Mouse (Mus musculus): ENCODE results near the gene Maz. TPM values are rescaled to one million over a fixed set of nuclear protein-coding genes. Genes with fewer than 3 reads are reported as not detected.

The Maz gene
- polyA plus RNA-seq, 1 experiment from 2014 or later, result 118 TPM

DNA sequence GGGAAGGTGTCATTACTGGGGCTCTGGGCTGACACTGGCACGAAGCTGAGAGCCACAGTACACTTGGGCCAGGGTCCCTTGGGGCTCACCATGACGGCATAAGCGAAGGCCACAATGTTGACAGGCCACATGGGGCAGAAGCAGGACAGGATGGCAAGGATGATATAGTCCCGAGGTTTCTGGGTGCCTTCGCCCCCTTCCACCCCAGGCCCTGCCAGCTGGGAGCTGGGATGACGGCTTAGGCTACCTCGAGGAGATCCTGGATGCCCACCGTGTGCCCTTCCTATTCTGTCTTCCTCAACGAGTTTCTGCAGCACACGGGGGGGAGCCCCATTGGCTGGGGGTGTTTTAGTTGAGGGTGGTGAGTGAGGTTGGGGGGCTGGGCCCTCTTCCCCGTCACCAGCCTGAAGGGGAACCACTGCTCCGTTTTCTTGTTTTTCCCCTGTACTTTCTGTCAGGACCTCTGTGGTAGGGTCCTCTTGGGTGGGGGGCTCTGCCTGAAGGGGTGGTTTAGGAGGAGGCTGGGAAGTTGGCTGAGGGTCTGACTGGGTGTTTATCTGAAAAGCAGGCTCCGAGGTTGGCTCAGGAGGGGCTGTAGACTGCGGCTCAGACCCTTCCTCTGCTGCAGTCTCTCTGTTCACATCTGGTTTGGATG, 7.4 kb downstream of the Maz start:
- Histone ChIP-seq H3K4me2 (replicated peaks) (peak overlapping the region; percentile 98), H3K9ac (replicated peaks) (peak overlapping the region; percentile 69; the same call in 1 of the 2 replicates), H3K4me1 (peaks cover 87% of the 10 kb centered on the region), H3K36me3 (peaks cover 36% of the 10 kb centered on the region), H3K27me3 (no peaks in the 10 kb centered on the region), H3K4me3 (peak overlapping the region; percentile 47; the same call in 1 of the 2 replicates), H3K27ac (replicated peaks) (no peak overlapping the region), H3K9me3 (no peaks in the 10 kb centered on the region)
- WGBS, result 85% methylated on average over 14 of the region's 14 CpGs
- ATAC-seq (ENCODE audit: low FRiP score, low read depth), result no peak

DNA sequence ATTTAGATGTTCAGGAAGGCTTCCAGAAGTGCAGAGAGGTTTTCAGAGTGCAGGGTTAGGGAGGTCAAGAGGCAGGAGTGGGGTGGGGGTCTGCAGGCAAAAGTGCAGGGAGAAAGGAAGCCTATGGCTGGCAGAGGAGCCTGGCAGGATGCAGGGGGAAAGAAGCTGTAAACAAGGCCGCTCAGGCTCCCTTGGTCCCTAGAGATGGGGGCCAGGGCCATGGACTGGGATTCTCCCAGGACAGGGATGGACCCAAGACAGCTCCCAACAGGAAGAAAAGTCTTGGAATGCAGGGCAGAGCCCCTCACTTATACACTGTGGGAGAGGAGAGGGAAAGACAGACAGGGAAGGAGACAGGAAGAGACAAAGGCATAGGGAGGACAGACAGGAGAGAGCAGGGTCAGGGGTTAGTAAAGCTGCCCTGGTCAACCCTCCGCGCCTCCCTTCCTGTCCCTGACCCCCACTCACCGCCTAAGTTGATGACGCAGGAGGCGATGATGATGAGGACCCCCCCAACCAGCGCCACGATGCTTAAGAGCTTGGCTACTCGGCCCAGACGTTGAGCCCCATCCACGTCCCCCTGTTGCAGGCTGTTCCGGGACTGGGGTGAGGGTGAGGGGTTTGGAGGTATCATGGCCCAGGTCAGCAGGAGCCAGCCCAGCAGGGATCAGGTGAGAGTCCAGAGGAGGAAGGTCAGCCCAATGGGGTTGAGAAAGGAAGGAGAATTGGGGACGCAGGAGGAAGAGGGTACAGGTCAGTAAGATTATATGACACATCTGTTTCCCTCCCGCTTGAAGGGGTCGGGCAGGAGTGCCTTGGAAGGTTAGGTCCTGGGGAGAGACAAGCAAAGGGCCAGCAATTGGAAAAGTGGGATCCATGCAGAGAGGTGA, 8.2 kb downstream of the Maz start:
- 0 out of 2 replicates have a peak overlapping the region, but pooled peaks have one; percentile 2 for H3K4me3 ChIP-seq
- 84% methylated on average over 15 of the region's 15 CpGs for WGBS
- H3K27me3 ChIP-seq, result no peaks in the 10 kb centered on the region
- peaks cover 36% of the 10 kb centered on the region for H3K36me3 ChIP-seq
- H3K4me1 ChIP-seq, result peaks cover 84% of the 10 kb centered on the region
- peak overlapping the region; percentile 25 for H3K9ac ChIP-seq (replicated peaks)
- ATAC-seq (ENCODE audit: low FRiP score, low read depth), result no peak
- H3K4me2 ChIP-seq (replicated peaks), result no peak overlapping the region
- H3K9me3 ChIP-seq, result no peaks in the 10 kb centered on the region
- peak overlapping the region; percentile 61; the same call in 1 of the 2 replicates for H3K27ac ChIP-seq (replicated peaks)

DNA sequence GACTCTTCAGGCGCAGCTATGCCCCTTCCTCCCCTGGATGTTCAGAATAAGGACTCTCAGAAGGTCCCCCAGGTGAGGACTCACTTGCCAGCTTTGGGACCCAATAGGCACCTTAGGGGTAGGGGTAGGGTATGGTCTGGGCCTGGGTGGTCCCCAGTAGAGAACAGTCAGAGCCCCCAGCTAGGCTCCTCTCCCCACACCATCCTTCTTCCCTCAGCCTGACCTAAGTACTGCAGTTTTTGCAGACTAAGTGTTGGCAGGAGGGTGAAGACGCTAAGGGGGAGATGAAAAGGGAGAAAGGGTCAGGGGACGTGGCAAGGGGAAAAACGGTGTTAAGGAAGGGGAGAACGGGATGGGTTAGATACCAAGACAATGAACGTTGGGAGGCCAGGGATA, 8.9 kb downstream of the Maz start:
- Histone ChIP-seq H3K4me2 (replicated peaks) (0 out of 2 replicates have a peak overlapping the region, but pooled peaks have one; percentile 5), H3K36me3 (peaks cover 36% of the 10 kb centered on the region), H3K4me1 (peaks cover 76% of the 10 kb centered on the region), H3K9me3 (no peaks in the 10 kb centered on the region), H3K9ac (replicated peaks) (peak overlapping the region; percentile 44; the same call in 1 of the 2 replicates), H3K27ac (replicated peaks) (peak overlapping the region; percentile 61), H3K4me3 (no peak overlapping the region), H3K27me3 (no peaks in the 10 kb centered on the region)
- WGBS, result 61% methylated on average over 6 of the region's 6 CpGs
- no peak for ATAC-seq (ENCODE audit: low FRiP score, low read depth)

DNA sequence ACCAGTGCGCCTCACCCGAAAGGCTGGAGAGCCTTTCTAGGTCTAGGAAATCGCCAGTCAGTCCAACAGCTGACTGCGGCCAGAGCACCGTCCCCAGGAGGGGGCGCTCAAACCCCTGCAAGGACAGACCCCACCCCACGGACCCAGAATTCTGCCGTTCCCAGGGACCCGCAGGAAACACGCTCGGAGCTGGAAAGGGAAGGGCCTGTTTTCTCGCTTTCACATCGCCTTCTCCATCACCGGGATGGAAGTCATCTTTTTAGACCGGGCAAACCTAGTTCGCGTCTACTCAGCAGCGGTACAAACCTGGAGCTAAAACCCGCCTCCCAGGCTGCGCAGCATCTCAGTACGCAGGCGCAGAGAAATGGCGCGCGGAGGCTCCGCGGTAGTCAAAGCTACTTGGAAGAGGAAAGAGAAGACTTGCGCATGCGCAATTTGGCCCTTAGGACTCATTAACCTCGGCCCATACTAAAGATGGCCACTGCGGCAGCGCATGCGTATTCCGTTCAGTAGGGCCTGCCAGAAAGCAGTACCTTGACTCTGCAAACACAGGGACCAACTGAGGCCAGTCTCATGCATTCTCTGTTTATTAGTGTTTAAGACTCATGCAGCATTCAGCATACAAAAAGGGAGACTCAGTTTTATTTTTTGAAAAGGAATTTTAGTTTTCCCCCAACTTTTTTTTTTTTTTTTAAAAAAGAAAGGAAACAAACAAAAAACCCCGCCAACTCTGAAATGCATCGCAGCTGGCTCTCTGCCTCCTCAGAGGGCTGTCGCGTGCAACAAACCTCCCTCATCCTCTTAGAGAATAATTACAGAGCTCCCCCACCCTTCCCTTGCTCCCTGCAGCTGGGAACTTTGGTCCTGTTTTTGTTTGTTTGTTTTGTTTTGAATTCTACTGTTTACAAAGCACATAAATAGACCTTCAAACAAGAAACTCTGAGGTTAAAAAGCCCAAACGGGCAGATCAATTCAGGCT, 9.6 kb downstream of the Maz start, which contains the start of gene Pagr1a:
TSS of gene Pagr1a (minus strand) at position 382 of the 979 bp plus-strand sequence.
- Histone ChIP-seq H3K27ac (replicated peaks) (peak within 1 kb of the TSS; percentile 95), H3K9ac (replicated peaks) (peak within 1 kb of the TSS; percentile 92), H3K4me1 (peaks cover 70% of the 10 kb centered on the region), H3K4me2 (replicated peaks) (peak within 1 kb of the TSS; percentile 91), H3K36me3 (peaks cover 35% of the 10 kb centered on the region), H3K9me3 (no peaks in the 10 kb centered on the region), H3K27me3 (no peaks in the 10 kb centered on the region), H3K4me3 (peak within 1 kb of the TSS; percentile 74)
- 4% methylated on average over 39 of the region's 39 CpGs for WGBS
- peak; percentile 79 for ATAC-seq (ENCODE audit: low FRiP score, low read depth)

DNA sequence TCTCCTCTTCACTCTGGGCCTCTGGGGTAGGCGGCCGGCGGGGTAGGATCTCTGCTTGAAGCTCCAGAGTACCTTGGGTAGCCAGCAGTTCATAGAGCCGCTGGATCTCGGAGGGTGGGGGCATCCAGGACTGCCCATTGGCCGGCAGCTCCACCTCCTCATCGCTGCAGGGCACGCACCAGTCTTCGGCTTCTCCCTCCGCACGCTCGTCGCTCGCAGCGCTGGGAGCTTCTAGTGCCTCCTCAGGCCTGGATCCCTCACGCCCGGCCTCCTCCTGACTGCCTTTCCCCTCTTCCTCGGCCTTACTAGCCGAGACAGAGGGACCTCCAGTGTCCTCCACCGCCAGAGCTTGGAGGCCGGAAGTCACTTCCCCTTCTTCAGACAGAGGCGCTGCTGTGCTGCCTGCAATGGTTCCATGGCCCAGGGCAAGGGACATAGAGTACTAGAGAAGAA, 10.3 kb downstream of the Maz start:
- H3K27ac ChIP-seq (replicated peaks), result peak overlapping the region; percentile 95
- no peaks in the 10 kb centered on the region for H3K27me3 ChIP-seq
- peak overlapping the region; percentile 91 for H3K4me2 ChIP-seq (replicated peaks)
- H3K9ac ChIP-seq (replicated peaks), result peak overlapping the region; percentile 92
- H3K4me1 ChIP-seq, result peaks cover 66% of the 10 kb centered on the region
- peak overlapping the region; percentile 74 for H3K4me3 ChIP-seq
- no peaks in the 10 kb centered on the region for H3K9me3 ChIP-seq
- ATAC-seq (ENCODE audit: low FRiP score, low read depth), result peak; percentile 25
- under 1% methylated on average over 20 of the region's 22 CpGs for WGBS
- peaks cover 39% of the 10 kb centered on the region for H3K36me3 ChIP-seq

DNA sequence TGATC, 10.6 kb downstream of the Maz start, which contains the start of gene Pagr1b:
TSS of gene Pagr1b (minus strand) at position 4 of the 5 bp plus-strand sequence.
- ATAC-seq (ENCODE audit: low FRiP score, low read depth), result no peak
- Histone ChIP-seq H3K27me3 (no peaks in the 10 kb centered on the region), H3K4me2 (replicated peaks) (peak within 1 kb of the TSS; percentile 91), H3K27ac (replicated peaks) (peak within 1 kb of the TSS; percentile 95), H3K36me3 (peaks cover 39% of the 10 kb centered on the region), H3K4me3 (peak within 1 kb of the TSS; percentile 74), H3K9me3 (no peaks in the 10 kb centered on the region), H3K9ac (replicated peaks) (peak within 1 kb of the TSS; percentile 92), H3K4me1 (peaks cover 64% of the 10 kb centered on the region)

DNA sequence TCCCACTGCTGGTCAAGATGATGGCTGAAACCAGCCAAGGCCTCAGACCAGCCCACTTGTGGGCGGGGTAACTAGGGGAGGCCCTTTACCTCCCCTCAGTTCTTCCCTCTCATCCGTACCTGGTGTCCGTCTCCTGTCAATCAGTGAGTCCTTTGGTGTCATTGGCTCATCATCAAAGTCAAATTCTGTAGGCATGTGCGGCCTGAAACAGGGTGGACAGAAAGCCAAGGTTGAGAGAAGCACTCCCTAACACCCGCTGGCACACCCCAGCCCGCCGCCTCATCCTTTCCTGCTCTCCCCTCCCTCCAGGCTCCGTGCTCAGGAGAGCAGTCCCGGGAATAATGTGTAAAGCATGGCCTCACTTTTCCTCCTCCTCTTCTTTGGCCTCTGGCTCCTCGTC, 10.8 kb downstream of the Maz start:
- H3K27ac ChIP-seq (replicated peaks), result peak overlapping the region; percentile 95
- H3K36me3 ChIP-seq, result peaks cover 39% of the 10 kb centered on the region
- peak overlapping the region; percentile 91 for H3K4me2 ChIP-seq (replicated peaks)
- H3K9ac ChIP-seq (replicated peaks), result peak overlapping the region; percentile 92
- ATAC-seq (ENCODE audit: low FRiP score, low read depth), result peak; percentile 27
- peak overlapping the region; percentile 74 for H3K4me3 ChIP-seq
- no peaks in the 10 kb centered on the region for H3K27me3 ChIP-seq
- WGBS, result 2% methylated on average over 10 of the region's 10 CpGs
- no peaks in the 10 kb centered on the region for H3K9me3 ChIP-seq
- peaks cover 62% of the 10 kb centered on the region for H3K4me1 ChIP-seq

DNA sequence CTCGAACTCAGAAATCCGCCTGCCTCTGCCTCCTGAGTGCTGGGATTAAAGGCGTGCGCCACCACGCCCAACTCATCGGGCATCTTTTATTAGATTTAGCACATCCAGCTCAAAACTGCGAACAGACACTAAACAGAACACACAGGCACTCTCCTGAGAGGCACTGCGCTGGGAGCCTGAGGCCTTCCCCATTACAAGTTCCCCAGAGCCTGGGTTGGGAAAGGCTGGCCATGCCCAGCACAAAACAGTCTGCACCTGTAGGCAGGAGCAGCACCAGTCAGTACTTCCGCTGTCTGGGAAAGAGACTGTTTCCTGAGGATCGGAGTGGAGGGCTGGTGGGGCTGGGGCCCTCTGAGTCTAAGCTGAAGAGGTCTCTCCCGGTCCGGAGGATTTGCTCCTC, 11.8 kb downstream of the Maz start:
- no peak for ATAC-seq (ENCODE audit: low FRiP score, low read depth)
- H3K4me2 ChIP-seq (replicated peaks), result peak overlapping the region; percentile 91; the same call in 1 of the 2 replicates
- no peaks in the 10 kb centered on the region for H3K27me3 ChIP-seq
- H3K9me3 ChIP-seq, result no peaks in the 10 kb centered on the region
- H3K27ac ChIP-seq (replicated peaks), result no peak overlapping the region
- H3K4me3 ChIP-seq, result peak overlapping the region; percentile 74; the same call in 1 of the 2 replicates
- H3K36me3 ChIP-seq, result peaks cover 43% of the 10 kb centered on the region
- no peak overlapping the region for H3K9ac ChIP-seq (replicated peaks)
- H3K4me1 ChIP-seq, result peaks cover 51% of the 10 kb centered on the region
- 96% methylated on average over 12 of the region's 12 CpGs for WGBS

DNA sequence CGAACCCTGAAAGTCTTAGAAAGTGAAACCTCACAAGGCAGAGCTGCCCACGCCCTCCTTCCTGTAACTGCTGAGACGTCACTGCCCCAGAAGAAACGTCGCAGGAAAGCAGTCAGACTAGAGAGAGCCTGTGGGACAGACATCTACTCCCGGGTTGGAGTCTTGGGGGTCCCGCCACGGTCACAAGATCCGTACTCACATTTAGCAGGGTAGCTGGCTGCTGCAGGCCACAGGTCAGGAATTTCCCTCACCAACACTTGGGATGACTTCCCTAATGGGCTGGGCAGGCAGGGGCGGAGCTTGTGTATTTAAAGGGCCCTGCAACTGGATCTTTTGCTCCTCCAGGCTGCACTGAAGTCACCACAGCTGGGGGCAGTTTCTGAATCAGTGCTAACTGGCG, 12.5 kb downstream of the Maz start, which contains the start of gene Mvp:
TSS of gene Mvp (minus strand) at position 302 of the 400 bp plus-strand sequence.
- no peaks in the 10 kb centered on the region for H3K27me3 ChIP-seq
- H3K4me2 ChIP-seq (replicated peaks), result peak within 1 kb of the TSS; percentile 91
- peak within 1 kb of the TSS; percentile 92; the same call in 1 of the 2 replicates for H3K9ac ChIP-seq (replicated peaks)
- H3K36me3 ChIP-seq, result peaks cover 43% of the 10 kb centered on the region
- H3K4me3 ChIP-seq, result peak within 1 kb of the TSS; percentile 74
- ATAC-seq (ENCODE audit: low FRiP score, low read depth), result no peak
- WGBS, result 77% methylated on average over 11 of the region's 11 CpGs
- no peaks in the 10 kb centered on the region for H3K9me3 ChIP-seq
- H3K4me1 ChIP-seq, result peaks cover 44% of the 10 kb centered on the region
- H3K27ac ChIP-seq (replicated peaks), result no peak within 1 kb of the TSS

DNA sequence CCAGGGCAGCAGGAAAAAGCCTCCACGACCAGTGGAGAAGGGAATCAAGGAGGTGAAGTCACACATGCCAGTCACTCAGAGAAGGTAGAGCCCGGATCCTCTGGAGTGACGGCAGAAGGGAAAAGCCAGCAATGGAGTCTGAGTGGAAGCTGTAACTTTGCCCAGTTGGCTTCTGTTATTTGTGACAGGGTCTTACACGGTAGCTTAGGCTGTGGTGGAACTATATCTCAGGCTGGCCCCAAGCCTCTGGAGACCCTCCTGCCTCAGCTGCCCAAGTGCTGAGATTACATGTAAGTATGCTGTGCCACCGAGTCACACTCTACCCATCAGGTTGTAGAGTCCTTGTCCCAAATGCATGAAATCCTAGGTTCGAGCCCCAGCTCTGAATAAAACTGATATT, 13.5 kb downstream of the Maz start:
- H3K9me3 ChIP-seq, result no peaks in the 10 kb centered on the region
- H3K4me1 ChIP-seq, result peaks cover 39% of the 10 kb centered on the region
- 97% methylated on average over 6 of the region's 6 CpGs for WGBS
- peaks cover 43% of the 10 kb centered on the region for H3K36me3 ChIP-seq
- H3K27ac ChIP-seq (replicated peaks), result no peak overlapping the region
- no peak overlapping the region for H3K4me2 ChIP-seq (replicated peaks)
- no peaks in the 10 kb centered on the region for H3K27me3 ChIP-seq
- no peak overlapping the region for H3K4me3 ChIP-seq
- H3K9ac ChIP-seq (replicated peaks), result no peak overlapping the region
- ATAC-seq (ENCODE audit: low FRiP score, low read depth), result no peak

DNA sequence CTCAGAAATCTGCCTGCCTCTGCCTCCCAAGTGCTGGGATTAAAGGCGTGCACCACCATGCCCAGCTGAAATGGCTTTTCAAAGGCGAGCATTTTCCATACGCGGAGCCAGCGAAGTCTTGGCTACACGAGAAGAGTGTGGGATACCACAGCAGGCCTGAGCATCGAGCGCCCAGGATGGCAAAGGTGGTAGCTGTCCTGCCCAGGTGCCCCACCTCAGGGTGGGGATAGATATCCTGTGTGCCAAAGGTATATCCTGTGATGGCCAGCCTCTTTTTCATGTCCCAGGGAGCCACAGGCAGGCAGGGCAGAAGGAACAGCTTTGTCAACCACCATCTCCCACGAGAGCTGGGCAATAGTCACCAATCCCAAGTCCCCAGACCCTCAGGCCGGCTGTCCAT, 14.0 kb downstream of the Maz start:
- Histone ChIP-seq H3K4me2 (replicated peaks) (no peak overlapping the region), H3K4me3 (no peak overlapping the region), H3K4me1 (peaks cover 35% of the 10 kb centered on the region), H3K36me3 (peaks cover 43% of the 10 kb centered on the region), H3K27me3 (no peaks in the 10 kb centered on the region), H3K27ac (replicated peaks) (no peak overlapping the region), H3K9ac (replicated peaks) (no peak overlapping the region), H3K9me3 (no peaks in the 10 kb centered on the region)
- ATAC-seq (ENCODE audit: low FRiP score, low read depth), result no peak
- WGBS, result 95% methylated on average over 10 of the region's 10 CpGs

Measured in midbrain, embryonic 12.5 days (tissue).